Mouse (Mus musculus): ENCODE measurements around the gene Gpr89. TPM values are rescaled to one million over a fixed set of nuclear protein-coding genes. Genes with fewer than 3 reads are reported as not detected.

Gene Gpr89
- polyA plus RNA-seq, 1 experiment, result 33.4 TPM

DNA sequence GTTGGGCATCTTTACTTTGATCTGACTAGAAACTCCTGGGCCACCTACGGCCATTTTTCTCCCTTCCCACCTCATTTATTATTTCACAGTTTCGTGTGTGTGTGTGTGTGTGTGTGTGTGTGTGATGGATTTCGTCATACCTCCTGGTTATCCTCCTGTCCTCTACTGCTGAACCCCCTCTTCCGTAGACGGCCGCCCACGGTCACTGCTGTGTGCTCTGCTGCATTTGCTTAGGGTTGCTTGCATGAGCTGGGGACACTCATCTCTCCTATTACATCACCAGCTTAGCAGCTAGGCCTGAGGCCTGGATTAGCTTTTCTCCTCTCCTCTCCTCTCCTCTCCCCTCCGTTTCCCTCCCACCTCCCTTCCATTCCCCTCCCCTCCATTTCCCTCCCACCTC lies 56.7 kb downstream of the Gpr89 start:
- H3K4me3 ChIP-seq (ENCODE audit: insufficient read depth, low read length), result no peak overlapping the region
- TF ChIP-seq CTCF (IDR thresholded peaks at IDR 0.05; ENCODE audit: borderline replicate concordance, insufficient read depth, low read length), result no peak
- no peak for TF ChIP-seq POLR2A (IDR thresholded peaks at IDR 0.05; ENCODE audit: low read depth, low read length)
- H3K27ac ChIP-seq (ENCODE audit: insufficient read depth, low read length), result no peak overlapping the region
- no peaks in the 10 kb centered on the region for H3K4me1 ChIP-seq (ENCODE audit: control insufficient read depth, insufficient read depth, low read length)

GRCm38 (mm10) chr3:96847661-96848060 lies 57.5 kb downstream of the Gpr89 start:
- TF ChIP-seq POLR2A (IDR thresholded peaks at IDR 0.05; ENCODE audit: low read depth, low read length) (no peak), CTCF (IDR thresholded peaks at IDR 0.05; ENCODE audit: borderline replicate concordance, insufficient read depth, low read length) (no peak)
- no peaks in the 10 kb centered on the region for H3K4me1 ChIP-seq (ENCODE audit: control insufficient read depth, insufficient read depth, low read length)
- H3K4me3 ChIP-seq (ENCODE audit: insufficient read depth, low read length), result no peak overlapping the region
- H3K27ac ChIP-seq (ENCODE audit: insufficient read depth, low read length), result no peak overlapping the region

GRCm38 (mm10) chr3:96846985-96847384 lies 58.2 kb downstream of the Gpr89 start:
- Histone ChIP-seq H3K27ac (ENCODE audit: insufficient read depth, low read length) (no peak overlapping the region), H3K4me3 (ENCODE audit: insufficient read depth, low read length) (no peak overlapping the region), H3K4me1 (ENCODE audit: control insufficient read depth, insufficient read depth, low read length) (no peaks in the 10 kb centered on the region)
- no peak for TF ChIP-seq CTCF (IDR thresholded peaks at IDR 0.05; ENCODE audit: borderline replicate concordance, insufficient read depth, low read length)
- no peak for TF ChIP-seq POLR2A (IDR thresholded peaks at IDR 0.05; ENCODE audit: low read depth, low read length)

- no peak for TF ChIP-seq CTCF (IDR thresholded peaks at IDR 0.05; ENCODE audit: borderline replicate concordance, insufficient read depth, low read length)
- TF ChIP-seq POLR2A (IDR thresholded peaks at IDR 0.05; ENCODE audit: low read depth, low read length), result no peak
- Histone ChIP-seq H3K4me3 (ENCODE audit: insufficient read depth, low read length) (no peak overlapping the region), H3K4me1 (ENCODE audit: control insufficient read depth, insufficient read depth, low read length) (no peaks in the 10 kb centered on the region), H3K27ac (ENCODE audit: insufficient read depth, low read length) (no peak overlapping the region)
Measured at GRCm38 (mm10) chr3:96845806-96846205, 59.3 kb downstream of the Gpr89 start.

DNA sequence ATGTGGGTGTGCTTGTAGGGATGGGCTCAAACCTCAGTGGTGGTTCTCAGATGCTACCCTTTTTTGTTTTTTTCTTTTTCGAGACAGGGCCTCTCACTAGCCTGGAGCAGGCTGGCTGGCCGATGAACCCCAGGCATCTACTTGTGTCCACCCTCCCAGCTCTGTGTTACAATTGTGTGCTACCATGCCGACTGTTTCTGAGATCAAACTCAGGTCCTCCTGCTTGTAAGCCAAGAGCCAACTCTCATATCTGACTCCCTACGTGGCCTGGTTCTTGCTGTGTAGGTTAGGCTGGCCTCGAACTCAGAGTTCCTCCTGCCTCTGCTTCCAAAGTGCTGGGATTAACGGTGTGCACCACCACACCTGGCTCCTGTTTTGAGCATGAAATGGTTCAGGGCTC lies 60.0 kb downstream of the Gpr89 start:
- Histone ChIP-seq H3K27ac (ENCODE audit: insufficient read depth, low read length) (no peak overlapping the region), H3K4me3 (ENCODE audit: insufficient read depth, low read length) (no peak overlapping the region), H3K4me1 (ENCODE audit: control insufficient read depth, insufficient read depth, low read length) (no peaks in the 10 kb centered on the region)
- TF ChIP-seq POLR2A (IDR thresholded peaks at IDR 0.05; ENCODE audit: low read depth, low read length), result no peak
- no peak for TF ChIP-seq CTCF (IDR thresholded peaks at IDR 0.05; ENCODE audit: borderline replicate concordance, insufficient read depth, low read length)

DNA sequence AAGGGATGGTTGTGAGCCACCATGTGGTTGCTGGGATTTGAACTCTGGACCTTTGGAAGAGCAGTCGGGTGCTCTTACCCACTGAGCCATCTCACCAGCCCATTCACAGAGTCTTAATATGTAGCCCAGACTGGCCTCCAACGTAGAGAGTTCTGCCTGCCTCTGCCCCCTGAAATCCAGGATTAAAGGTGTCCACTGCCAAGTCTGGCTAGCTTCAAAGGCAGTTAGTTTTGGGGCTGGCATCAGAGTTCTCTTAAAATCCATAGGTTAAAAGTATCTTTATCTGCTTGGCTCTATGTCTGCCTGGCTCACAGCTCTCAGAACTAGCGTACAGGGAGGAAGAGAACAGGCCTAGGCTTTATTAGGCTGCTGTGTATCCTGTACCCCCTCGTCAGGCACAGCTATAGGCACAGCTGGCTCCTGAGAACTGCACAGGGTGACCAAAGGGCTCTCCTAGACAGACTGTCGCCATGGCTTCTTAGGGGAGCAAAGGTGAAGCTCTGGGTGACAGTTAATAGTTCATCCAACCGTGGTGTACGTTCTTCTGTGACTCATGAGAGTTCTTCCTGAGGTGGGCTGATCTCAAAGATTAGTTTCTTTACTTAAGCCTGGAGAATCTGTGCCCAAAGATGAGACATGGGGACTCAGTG lies 66.0 kb downstream of the Gpr89 start:
- Histone ChIP-seq H3K4me1 (ENCODE audit: control insufficient read depth, insufficient read depth, low read length) (no peaks in the 10 kb centered on the region), H3K27ac (ENCODE audit: insufficient read depth, low read length) (no peak overlapping the region), H3K4me3 (ENCODE audit: insufficient read depth, low read length) (no peak overlapping the region)
- no peak for TF ChIP-seq POLR2A (IDR thresholded peaks at IDR 0.05; ENCODE audit: low read depth, low read length)
- no peak for TF ChIP-seq CTCF (IDR thresholded peaks at IDR 0.05; ENCODE audit: borderline replicate concordance, insufficient read depth, low read length)

DNA sequence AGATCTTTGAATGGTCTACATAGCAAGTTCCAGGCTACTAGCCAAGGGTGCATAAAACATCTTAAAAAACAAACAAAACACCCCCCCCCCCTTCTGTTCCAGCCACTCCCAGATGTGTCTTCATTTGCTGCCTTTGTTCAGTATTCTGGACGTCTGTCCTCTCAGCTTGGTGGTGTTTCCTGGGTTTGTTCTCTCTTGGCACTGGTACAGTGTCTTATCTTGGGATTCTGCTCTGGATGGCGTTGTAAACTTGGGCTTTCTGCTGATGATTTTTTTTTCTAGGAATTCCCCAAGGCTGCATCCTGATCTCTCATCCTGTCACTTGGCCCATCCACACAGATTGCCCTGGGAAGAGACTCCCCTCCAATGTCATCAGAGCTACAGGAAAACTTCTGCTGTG lies 68.7 kb downstream of the Gpr89 start:
- TF ChIP-seq POLR2A (IDR thresholded peaks at IDR 0.05; ENCODE audit: low read depth, low read length) (no peak), CTCF (IDR thresholded peaks at IDR 0.05; ENCODE audit: borderline replicate concordance, insufficient read depth, low read length) (no peak)
- H3K27ac ChIP-seq (ENCODE audit: insufficient read depth, low read length), result no peak overlapping the region
- no peaks in the 10 kb centered on the region for H3K4me1 ChIP-seq (ENCODE audit: control insufficient read depth, insufficient read depth, low read length)
- H3K4me3 ChIP-seq (ENCODE audit: insufficient read depth, low read length), result no peak overlapping the region

DNA sequence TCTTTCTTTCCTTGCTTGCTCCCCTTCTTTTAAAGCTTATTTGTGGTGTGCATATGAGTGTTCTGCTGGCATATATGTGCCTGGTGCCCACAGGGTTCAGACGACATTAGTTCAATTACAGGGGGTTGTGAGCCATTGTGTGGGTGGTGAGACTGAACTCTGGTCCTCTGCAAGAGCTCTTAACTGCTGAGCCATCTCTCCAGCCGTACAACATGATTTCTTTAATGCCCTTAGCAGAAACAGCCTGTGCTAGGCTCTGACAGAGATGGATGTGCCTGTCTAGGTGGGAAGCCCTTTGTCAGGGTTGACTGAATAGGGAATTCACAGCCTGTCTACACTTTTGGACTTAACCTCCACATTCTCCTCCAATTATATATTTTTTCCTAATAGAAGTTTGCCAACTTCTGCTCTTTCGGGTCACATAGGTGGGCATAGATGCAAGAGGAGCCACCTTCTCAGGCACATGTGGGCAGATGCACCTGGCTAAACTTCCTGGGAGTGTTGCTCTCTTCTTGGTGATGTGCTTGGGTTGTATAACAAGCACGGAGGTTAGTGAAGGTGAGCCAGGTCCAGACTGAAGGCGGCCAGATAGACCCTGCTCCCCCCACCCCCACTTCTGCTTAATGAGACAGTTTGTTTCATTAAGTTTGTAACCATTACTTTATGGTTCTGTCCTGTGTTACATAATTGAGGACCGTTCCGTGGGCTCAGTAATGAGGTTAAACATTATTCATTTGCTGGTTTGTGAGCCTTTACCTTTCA lies 70.4 kb downstream of the Gpr89 start:
- no peak for TF ChIP-seq CTCF (IDR thresholded peaks at IDR 0.05; ENCODE audit: borderline replicate concordance, insufficient read depth, low read length)
- TF ChIP-seq POLR2A (IDR thresholded peaks at IDR 0.05; ENCODE audit: low read depth, low read length), result no peak
- no peaks in the 10 kb centered on the region for H3K4me1 ChIP-seq (ENCODE audit: control insufficient read depth, insufficient read depth, low read length)
- H3K27ac ChIP-seq (ENCODE audit: insufficient read depth, low read length), result no peak overlapping the region
- no peak overlapping the region for H3K4me3 ChIP-seq (ENCODE audit: insufficient read depth, low read length)

DNA sequence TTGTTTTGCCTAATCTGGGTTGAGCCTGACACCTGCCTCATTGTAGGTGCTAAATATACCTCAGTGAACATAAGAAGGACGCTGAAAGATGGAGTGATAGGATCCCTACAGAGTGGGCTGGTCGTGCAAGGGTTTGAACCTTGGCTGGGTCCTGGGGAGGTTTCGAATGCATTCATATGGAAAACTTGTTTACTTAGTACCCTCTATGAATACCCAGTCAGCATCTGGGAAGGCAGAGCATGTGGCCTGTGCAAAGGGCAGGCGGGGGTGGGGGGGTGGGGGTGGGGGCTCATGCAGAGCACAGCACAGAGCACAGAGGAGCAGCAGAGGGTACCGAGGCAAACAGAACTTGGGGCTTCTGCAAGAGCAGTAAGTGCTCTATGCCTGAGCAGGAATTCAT lies 72.2 kb downstream of the Gpr89 start:
- no peaks in the 10 kb centered on the region for H3K4me1 ChIP-seq (ENCODE audit: control insufficient read depth, insufficient read depth, low read length)
- H3K4me3 ChIP-seq (ENCODE audit: insufficient read depth, low read length), result no peak overlapping the region
- H3K27ac ChIP-seq (ENCODE audit: insufficient read depth, low read length), result no peak overlapping the region
- TF ChIP-seq CTCF (IDR thresholded peaks at IDR 0.05; ENCODE audit: borderline replicate concordance, insufficient read depth, low read length) (no peak), POLR2A (IDR thresholded peaks at IDR 0.05; ENCODE audit: low read depth, low read length) (no peak)

- no peaks in the 10 kb centered on the region for H3K4me1 ChIP-seq (ENCODE audit: control insufficient read depth, insufficient read depth, low read length)
Measured at GRCm38 (mm10) chr3:96829856-96830255, 75.3 kb downstream of the Gpr89 start.

More at GRCm38 (mm10) chr3:96829856-96830255, 75.3 kb downstream of the Gpr89 start:
- TF ChIP-seq CTCF (IDR thresholded peaks at IDR 0.05; ENCODE audit: borderline replicate concordance, insufficient read depth, low read length) (no peak), POLR2A (IDR thresholded peaks at IDR 0.05; ENCODE audit: low read depth, low read length) (no peak)
- H3K4me3 ChIP-seq (ENCODE audit: insufficient read depth, low read length), result no peak overlapping the region
- no peak overlapping the region for H3K27ac ChIP-seq (ENCODE audit: insufficient read depth, low read length)

All from embryonic fibroblast, embryonic 13.5 days (primary cell).